Mouse (Mus musculus): Measurements from ENCODE around the gene Rilp. TPM values are rescaled to one million over a fixed set of nuclear protein-coding genes. Genes with fewer than 3 reads are reported as not detected.

Rilp gene
- total and polyA plus RNA-seq, 3 experiments, result 0.19 to 0.65 TPM; not detected in 1

DNA sequence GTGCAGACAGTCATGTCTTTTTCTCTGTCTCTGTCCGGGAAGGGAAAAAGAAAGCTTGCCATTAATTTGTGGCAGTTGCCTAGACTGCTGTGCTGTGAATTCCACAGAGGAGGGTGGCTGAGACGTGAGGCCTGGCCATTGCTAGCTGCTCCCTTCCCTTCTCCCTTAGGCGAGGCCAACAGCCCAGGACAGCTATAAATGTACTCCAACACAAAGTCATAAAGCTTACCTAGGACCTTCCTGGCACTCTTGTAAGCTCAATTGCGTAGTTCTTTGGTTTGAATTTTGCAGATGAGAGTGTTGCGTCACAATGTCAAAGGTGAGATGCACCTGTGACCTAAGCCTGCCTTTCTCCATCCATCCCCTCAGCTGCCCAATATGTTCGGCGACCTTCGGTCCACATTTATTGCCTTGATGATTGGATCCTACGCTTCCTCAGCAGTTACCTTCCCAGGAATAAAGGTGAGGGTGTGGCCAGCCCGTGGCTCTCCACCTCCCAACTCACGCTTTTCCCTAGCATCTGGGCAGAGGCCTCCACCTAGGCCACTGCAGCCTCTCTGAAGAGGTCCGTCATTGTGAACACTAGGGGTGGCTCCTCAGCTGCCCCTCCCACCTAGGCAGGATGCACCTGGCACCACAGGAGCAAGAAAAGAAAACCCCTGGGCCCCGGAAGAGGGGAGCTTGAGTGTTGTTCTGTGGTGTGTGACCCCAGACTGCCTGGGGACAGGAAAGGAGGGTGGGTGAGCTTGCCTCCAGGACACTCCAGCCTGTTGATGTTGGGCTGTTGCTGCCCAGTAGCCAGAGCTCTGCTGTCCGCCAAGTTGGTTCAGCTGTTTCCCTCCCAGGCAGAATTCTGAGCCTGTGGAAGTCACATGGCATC is 50.9 kb downstream of the Rilp start:
- TF ChIP-seq UBTF (IDR thresholded peaks at IDR 0.05; ENCODE audit: borderline replicate concordance, insufficient read depth, low read depth, low read length) (no peak), KAT2A (conservative IDR thresholded peaks at IDR 0.05; ENCODE audit: low read depth, low read length) (no peak), NELFE (IDR thresholded peaks at IDR 0.05; ENCODE audit: low read depth, low read length) (no peak), ZMIZ1 (IDR thresholded peaks at IDR 0.05; ENCODE audit: low read depth, low read length) (no peak), USF1 (IDR thresholded peaks at IDR 0.05; ENCODE audit: low read depth, low read length) (no peak), BHLHE40 (IDR thresholded peaks at IDR 0.05; ENCODE audit: borderline replicate concordance, low read depth, low read length) (no peak), MAZ (IDR thresholded peaks at IDR 0.05; ENCODE audit: low read depth, low read length) (no peak), JUND (IDR thresholded peaks at IDR 0.05; ENCODE audit: low read depth, low read length) (no peak), RAD21 (IDR thresholded peaks at IDR 0.05; ENCODE audit: low read depth, low read length) (no peak), RCOR1 (IDR thresholded peaks at IDR 0.05; ENCODE audit: low read depth, low read length) (no peak), USF2 (IDR thresholded peaks at IDR 0.05; ENCODE audit: borderline replicate concordance in 1 of 2, insufficient read depth in 1 of 2, low read depth in 1 of 2, low read length in 2 of 2) (no peak), SMC3 (IDR thresholded peaks at IDR 0.05; ENCODE audit: low read depth, low read length) (no peak)
- H3K27ac ChIP-seq (ENCODE audit: control insufficient read depth, low read depth, low read length), result no peak overlapping the region
- no peak for DNase-seq (ENCODE audit: low read depth, low spot score)

DNA sequence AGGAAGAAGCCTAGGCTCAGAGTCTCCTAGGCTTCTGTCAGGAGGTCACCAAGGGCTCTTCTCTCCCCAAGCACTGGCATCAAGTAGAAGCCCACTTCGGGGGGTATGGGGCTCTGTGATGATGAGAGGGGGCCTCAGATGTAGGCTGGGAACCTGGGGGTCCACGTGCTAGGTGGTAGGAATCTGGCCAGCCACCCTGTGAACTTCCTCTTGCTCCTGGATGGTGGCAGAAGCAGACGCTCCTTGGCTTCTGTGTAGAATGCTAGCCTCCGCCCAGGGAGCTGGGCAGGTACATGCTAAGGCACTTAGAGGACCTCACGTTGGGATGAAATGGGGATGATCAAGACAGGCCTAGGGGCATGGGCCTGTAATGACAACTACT is 51.5 kb downstream of the Rilp start:
- H3K27ac ChIP-seq (ENCODE audit: control insufficient read depth, low read depth, low read length), result no peak overlapping the region
- H3K4me1 ChIP-seq (ENCODE audit: control insufficient read depth in 1 of 2, insufficient read depth in 2 of 2, low read length in 2 of 2), result peaks cover 0 to 11% of the 10 kb centered on the region in 2 experiments; a peak in 2 of 4 replicates

More for the DNA sequence above, 50.9 kb downstream of the Rilp start:
- no peaks in the 10 kb centered on the region for H3K27me3 ChIP-seq (ENCODE audit: control insufficient read depth in 1 of 2, insufficient read depth in 2 of 2, low read length in 2 of 2)
- H3K9me3 ChIP-seq (replicated peaks; ENCODE audit: insufficient read depth, low read length), result no peaks in the 10 kb centered on the region
- H3K4me3 ChIP-seq (ENCODE audit: control insufficient read depth in 1 of 2, insufficient read depth in 1 of 2, low read depth in 2 of 2, low read length in 2 of 2), result no peak overlapping the region
- H3K79me2 ChIP-seq (ENCODE audit: control insufficient read depth, insufficient read depth, low read length, poor library complexity), result no peaks in the 10 kb centered on the region
- H3K36me3 ChIP-seq (ENCODE audit: control insufficient read depth in 1 of 2, insufficient read depth in 2 of 2, low read length in 2 of 2), result peaks cover 0 to under 1% of the 10 kb centered on the region in 2 experiments; a peak in 1 of 4 replicates
- H3K4me1 ChIP-seq (ENCODE audit: control insufficient read depth in 1 of 2, insufficient read depth in 2 of 2, low read length in 2 of 2), result peaks cover 0 to 4% of the 10 kb centered on the region in 2 experiments; a peak in 2 of 4 replicates
- no peak overlapping the region for H3K9ac ChIP-seq (ENCODE audit: control insufficient read depth, low read depth, low read length, poor library complexity, severe bottlenecking)

More for the DNA sequence above, 51.5 kb downstream of the Rilp start:
- Histone ChIP-seq H3K9ac (ENCODE audit: control insufficient read depth, low read depth, low read length, poor library complexity, severe bottlenecking) (no peak overlapping the region), H3K79me2 (ENCODE audit: control insufficient read depth, insufficient read depth, low read length, poor library complexity) (no peaks in the 10 kb centered on the region), H3K27me3 (ENCODE audit: control insufficient read depth in 1 of 2, insufficient read depth in 2 of 2, low read length in 2 of 2) (no peaks in the 10 kb centered on the region), H3K9me3 (replicated peaks; ENCODE audit: insufficient read depth, low read length) (no peaks in the 10 kb centered on the region), H3K36me3 (ENCODE audit: control insufficient read depth in 1 of 2, insufficient read depth in 2 of 2, low read length in 2 of 2) (peaks cover 0 to 7% of the 10 kb centered on the region in 2 experiments; a peak in 2 of 4 replicates), H3K4me3 (ENCODE audit: control insufficient read depth in 1 of 2, insufficient read depth in 1 of 2, low read depth in 2 of 2, low read length in 2 of 2) (no peak overlapping the region)
- TF ChIP-seq E2F4 (IDR thresholded peaks at IDR 0.05; ENCODE audit: borderline replicate concordance, low read depth, low read length), result no peak
- no peak for TF ChIP-seq UBTF (IDR thresholded peaks at IDR 0.05; ENCODE audit: borderline replicate concordance, insufficient read depth, low read depth, low read length)
- no peak for TF ChIP-seq ZNF384 (IDR thresholded peaks at IDR 0.05; ENCODE audit: low read depth, low read length)
- no peak for TF ChIP-seq POLR2AphosphoS5 (IDR thresholded peaks at IDR 0.05; ENCODE audit: borderline replicate concordance, low read depth, low read length)
- no peak for TF ChIP-seq POLR2A (IDR thresholded peaks at IDR 0.05; ENCODE audit: control insufficient read depth in 1 of 2, insufficient read depth in 1 of 2, low read depth in 1 of 2, low read length in 2 of 2, poor library complexity in 1 of 2)
- TF ChIP-seq GATA1 (IDR thresholded peaks at IDR 0.05; ENCODE audit: low read depth, low read length), result no peak
- no peak for TF ChIP-seq KAT2A (conservative IDR thresholded peaks at IDR 0.05; ENCODE audit: low read depth, low read length)
- no peak for TF ChIP-seq SMC3 (IDR thresholded peaks at IDR 0.05; ENCODE audit: low read depth, low read length)
- TF ChIP-seq ETS1 (IDR thresholded peaks at IDR 0.05; ENCODE audit: low read depth, low read length), result no peak
- TF ChIP-seq SIN3A (IDR thresholded peaks at IDR 0.05; ENCODE audit: low read length), result no peak
- no peak for TF ChIP-seq NELFE (IDR thresholded peaks at IDR 0.05; ENCODE audit: low read depth, low read length)
- TF ChIP-seq JUND (IDR thresholded peaks at IDR 0.05; ENCODE audit: low read depth, low read length), result no peak
- no peak for TF ChIP-seq BHLHE40 (IDR thresholded peaks at IDR 0.05; ENCODE audit: borderline replicate concordance, low read depth, low read length)
- no peak for TF ChIP-seq ZKSCAN1 (IDR thresholded peaks at IDR 0.05; ENCODE audit: low read depth, low read length)
- TF ChIP-seq ZC3H11A (IDR thresholded peaks at IDR 0.05; ENCODE audit: low read depth, low read length), result no peak
- no peak for TF ChIP-seq RAD21 (IDR thresholded peaks at IDR 0.05; ENCODE audit: low read depth, low read length)
- no peak for TF ChIP-seq ZMIZ1 (IDR thresholded peaks at IDR 0.05; ENCODE audit: low read depth, low read length)
- no peak for TF ChIP-seq USF2 (IDR thresholded peaks at IDR 0.05; ENCODE audit: borderline replicate concordance in 1 of 2, insufficient read depth in 1 of 2, low read depth in 1 of 2, low read length in 2 of 2)
- TF ChIP-seq TBP (IDR thresholded peaks at IDR 0.05; ENCODE audit: low read depth, low read length), result no peak
- DNase-seq (ENCODE audit: low read depth, low spot score), result no peak

Measured in MEL (cell line).